8 mouse cellular contexts compared by ENCODE assay signal in genomic region chr17:36257241-36257947, GRCm38 (mm10). TPM values are rescaled to one million over a fixed set of nuclear protein-coding genes. Genes with fewer than 3 reads are reported as not detected.
DNase-seq lines count a peak whose midpoint lies in the region; ATAC-seq and TF ChIP-seq lines count a peak whose summit lies in the region.

No protein-coding gene starts in this region.

- peak; percentile 39; the same call in 1 of the 2 replicates for TF ChIP-seq CTCF in E14TG2a.4 (conservative IDR thresholded peaks at IDR 0.05; ENCODE audit: low read length)

- peaks cover 55% of the 10 kb centered on the region for H3K36me3 ChIP-seq in E14TG2a.4 (ENCODE audit: insufficient read depth, low read length)
- H3K36me3 ChIP-seq in forebrain, embryonic 14.5 days (ENCODE audit: control insufficient read depth, insufficient read depth, low read length) = peaks cover 39% of the 10 kb centered on the region
- peaks cover 5% of the 10 kb centered on the region for H3K36me3 ChIP-seq in liver, embryonic 16.5 days (ENCODE audit: control insufficient read depth, insufficient read depth)
- H3K36me3 ChIP-seq in neural tube, embryonic 13.5 days = peaks cover 43% of the 10 kb centered on the region

- H3K4me2 ChIP-seq in forebrain, embryonic 14.5 days (ENCODE audit: low read length) = peak overlapping the region; percentile 54
- peak overlapping the region; percentile 62 for H3K4me2 ChIP-seq in liver, embryonic 16.5 days (ENCODE audit: low read depth, low read length)
- H3K4me2 ChIP-seq in neural tube, embryonic 13.5 days = peak overlapping the region; percentile 60

- peaks cover 3% of the 10 kb centered on the region for H3K27me3 ChIP-seq in E14TG2a.4 (ENCODE audit: insufficient read depth, low read length)
- H3K27me3 ChIP-seq in forebrain, embryonic 14.5 days (replicated peaks; ENCODE audit: control insufficient read depth, insufficient read depth, low read length) = no peaks in the 10 kb centered on the region; the same call in 1 of the 2 replicates
- peaks cover 3% of the 10 kb centered on the region for H3K27me3 ChIP-seq in liver, embryonic 16.5 days (ENCODE audit: control insufficient read depth, insufficient read depth, low read depth, low read length)
- peaks cover 4% of the 10 kb centered on the region for H3K27me3 ChIP-seq in neural tube, embryonic 13.5 days

- no peaks in the 10 kb centered on the region for H3K9me3 ChIP-seq in E14TG2a.4 (ENCODE audit: low read length)
- no peaks in the 10 kb centered on the region for H3K9me3 ChIP-seq in forebrain, embryonic 14.5 days (replicated peaks; ENCODE audit: control insufficient read depth, low read length)
- no peaks in the 10 kb centered on the region for H3K9me3 ChIP-seq in liver, embryonic 16.5 days (replicated peaks; ENCODE audit: control insufficient read depth, low read length)
- no peaks in the 10 kb centered on the region for H3K9me3 ChIP-seq in neural tube, embryonic 13.5 days

- peaks cover 39% of the 10 kb centered on the region for H3K4me1 ChIP-seq in E14TG2a.4 (replicated peaks; ENCODE audit: low read depth, low read length)
- H3K4me1 ChIP-seq in forebrain, embryonic 14.5 days (ENCODE audit: control insufficient read depth, insufficient read depth, low read length) = no peaks in the 10 kb centered on the region
- peaks cover 10% of the 10 kb centered on the region for H3K4me1 ChIP-seq in liver, embryonic 16.5 days (ENCODE audit: control insufficient read depth, low read depth, low read length)
- H3K4me1 ChIP-seq in neural tube, embryonic 13.5 days (replicated peaks) = peaks cover 16% of the 10 kb centered on the region

- peak overlapping the region; percentile 83 for H3K9ac ChIP-seq in forebrain, embryonic 14.5 days (ENCODE audit: low read length)
- H3K9ac ChIP-seq in liver, embryonic 16.5 days (ENCODE audit: low read depth, low read length) = peak overlapping the region; percentile 71
- peak overlapping the region; percentile 88 for H3K9ac ChIP-seq in neural tube, embryonic 13.5 days

- DNase-seq in cerebellum, adult 11 months = peak; percentile 84
- DNase-seq in forebrain, embryonic 14.5 days (ENCODE audit: low spot score) = peak; percentile 89
- DNase-seq in heart, postnatal 10 days = peak; percentile 87 to 88
- DNase-seq in large intestine, adult 2 months (ENCODE audit: low read depth, low spot score) = peak; percentile 54
- peak; percentile 82 for DNase-seq in telencephalon, adult 2 months (ENCODE audit: low read depth, low spot score)

- intact Hi-C loops in heart, postnatal 10 days (cut with DNase I) = no loop called here

- WGBS in forebrain, embryonic 14.5 days = under 1% methylated on average over 34 of the region's 37 CpGs
- WGBS in large intestine, adult 2 months = under 1% methylated on average over 37 of the region's 37 CpGs
- WGBS in liver, embryonic 16.5 days (ENCODE audit: insufficient replicate concordance) = 0% methylated on average over 37 of the region's 37 CpGs
- under 1% methylated on average over 37 of the region's 37 CpGs for WGBS in neural tube, embryonic 13.5 days

- peak; percentile 98 for ATAC-seq in forebrain, embryonic 14.5 days
- peak; percentile 94 for ATAC-seq in liver, embryonic 16.5 days (ENCODE audit: low read depth)
- peak; percentile 97 for ATAC-seq in neural tube, embryonic 13.5 days (ENCODE audit: low read depth)

- peak overlapping the region; percentile 96 for H3K4me3 ChIP-seq in E14TG2a.4 (replicated peaks; ENCODE audit: low read length)
- peak overlapping the region; percentile 67 for H3K4me3 ChIP-seq in forebrain, embryonic 14.5 days (ENCODE audit: low read depth, low read length)
- peak overlapping the region; percentile 70 for H3K4me3 ChIP-seq in liver, embryonic 16.5 days (ENCODE audit: low read depth, low read length)
- H3K4me3 ChIP-seq in neural tube, embryonic 13.5 days = peak overlapping the region; percentile 76

- H3K27ac ChIP-seq in forebrain, embryonic 14.5 days (ENCODE audit: low read depth, low read length) = peak overlapping the region; percentile 82
- peak overlapping the region; percentile 78 for H3K27ac ChIP-seq in liver, embryonic 16.5 days (ENCODE audit: low read length)
- H3K27ac ChIP-seq in neural tube, embryonic 13.5 days (replicated peaks) = peak overlapping the region; percentile 90

RNA-seq across cellular contexts. Expression of gene Rpp21, which starts 0.5 kb away (rescaled TPM):
- polyA plus RNA-seq in forebrain, embryonic 14.5 days (2014; fragmentation: Nextera tagmentation; extraction: Ambion mirVana) = 103 and 128 TPM in 2 replicates
- 10 to 100 TPM; 33.4 to 34.7 TPM for total RNA-seq in heart, postnatal 10 days (2021)
- polyA plus RNA-seq in large intestine, adult 2 months (2012; rRNA removed) = 105 and 123 TPM in 2 replicates
- polyA plus RNA-seq in liver, embryonic 16.5 days (2015; fragmentation: Nextera tagmentation; extraction: Ambion mirVana) = 54.1 and 59.3 TPM in 2 replicates
- polyA plus RNA-seq in neural tube, embryonic 13.5 days (2015; fragmentation: Nextera tagmentation; extraction: Ambion mirVana) = 93.9 and 122 TPM in 2 replicates

RNA-seq across cellular contexts. Expression of gene Trim39, which starts 14.7 kb away (rescaled TPM):
- polyA plus RNA-seq in forebrain, embryonic 14.5 days (2014; fragmentation: Nextera tagmentation; extraction: Ambion mirVana) = 13.3 and 15.2 TPM in 2 replicates
- 1 to 10 TPM; 7.8 to 8.0 TPM for total RNA-seq in heart, postnatal 10 days (2021)
- 7.9 and 12.3 TPM in 2 replicates for polyA plus RNA-seq in large intestine, adult 2 months (2012; rRNA removed)
- 4.6 and 5.0 TPM in 2 replicates for polyA plus RNA-seq in liver, embryonic 16.5 days (2015; fragmentation: Nextera tagmentation; extraction: Ambion mirVana)
- polyA plus RNA-seq in neural tube, embryonic 13.5 days (2015; fragmentation: Nextera tagmentation; extraction: Ambion mirVana) = 26.4 and 27.2 TPM in 2 replicates

RNA-seq across cellular contexts. Expression of gene H2-M10.2, which starts 28.9 kb away (rescaled TPM):
- polyA plus RNA-seq in forebrain, embryonic 14.5 days (2014; fragmentation: Nextera tagmentation; extraction: Ambion mirVana) = not detected in 2 replicates
- total RNA-seq in heart, postnatal 10 days (2021) = not detected
- not detected in 2 replicates for polyA plus RNA-seq in large intestine, adult 2 months (2012; rRNA removed)
- not detected in 2 replicates for polyA plus RNA-seq in liver, embryonic 16.5 days (2015; fragmentation: Nextera tagmentation; extraction: Ambion mirVana)
- not detected in 2 replicates for polyA plus RNA-seq in neural tube, embryonic 13.5 days (2015; fragmentation: Nextera tagmentation; extraction: Ambion mirVana)

Comparison
In these comparisons a context has a peak if more than half of its experiments do, and no peak if none do; other contexts are left out.
1. Peak in every context shown above with its lines: DNase-seq, ATAC-seq, H3K4me3 ChIP-seq and H3K27ac ChIP-seq.